Mouse (Mus musculus) forelimb bud, embryonic 11.5 days (tissue): ENCODE data around the gene Madd.

Source experiments
- DNase-seq: peaks from one replicate; pipeline ENCODE4 v3.0.0-alpha.2; 2012; ENCODE audit warnings: low read depth, low spot score

Gene Madd

DNA sequence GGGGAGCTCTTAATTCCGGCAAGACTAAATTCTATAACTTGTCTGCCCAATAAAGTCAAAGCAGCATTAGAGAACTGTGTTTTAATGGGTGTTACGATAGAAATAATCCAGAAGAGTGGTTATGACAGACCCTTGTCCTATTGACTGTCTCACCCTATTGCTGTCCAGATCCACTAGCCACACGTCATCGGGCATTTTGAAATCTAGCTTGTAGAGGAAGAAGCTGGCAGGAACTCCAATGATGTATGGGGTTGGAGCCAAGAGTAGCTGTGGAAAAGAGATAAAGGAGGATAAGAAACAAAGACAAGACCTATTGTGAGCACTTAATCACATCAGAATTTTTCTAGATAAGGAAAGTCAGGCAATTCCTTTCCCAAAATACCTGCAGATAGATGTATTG, 8.1 kb downstream of the Madd start:
- no peak for DNase-seq

DNA sequence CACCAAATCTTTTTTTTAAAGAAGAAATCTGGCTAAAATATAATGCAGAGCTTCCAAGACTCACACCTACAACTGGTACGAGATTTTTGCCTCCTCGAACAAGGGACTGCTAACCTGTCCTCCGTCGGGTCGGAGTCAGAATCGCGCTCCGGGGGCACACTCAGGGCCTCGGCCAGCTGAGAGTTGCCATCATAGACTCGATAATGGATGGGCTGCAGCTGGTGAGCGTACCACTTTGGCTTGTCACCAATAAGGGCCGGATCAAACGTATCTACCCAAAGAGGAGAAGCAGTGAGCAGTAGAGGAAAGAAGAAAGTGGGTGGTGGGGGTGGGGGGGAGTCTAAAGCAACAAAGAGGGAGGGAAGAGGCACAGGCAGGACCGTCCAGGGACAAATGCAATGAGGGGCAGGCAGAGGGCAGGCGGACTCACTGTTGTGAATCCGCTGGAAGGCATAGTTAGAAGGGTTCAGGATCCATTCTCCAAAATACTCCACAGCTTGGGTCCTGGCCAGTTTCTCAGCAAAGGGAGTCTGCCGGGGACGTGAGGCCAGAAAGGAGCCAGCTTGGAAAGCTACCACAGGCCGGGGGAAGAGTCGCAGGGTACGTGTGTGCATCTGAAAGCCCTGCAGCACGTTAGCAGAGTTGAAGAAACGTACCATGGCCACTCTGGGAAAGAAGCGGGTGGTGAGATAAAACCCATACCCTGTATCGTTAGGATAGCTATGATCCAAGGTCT, 13.9 kb downstream of the Madd start:
- DNase-seq = no peak

DNA sequence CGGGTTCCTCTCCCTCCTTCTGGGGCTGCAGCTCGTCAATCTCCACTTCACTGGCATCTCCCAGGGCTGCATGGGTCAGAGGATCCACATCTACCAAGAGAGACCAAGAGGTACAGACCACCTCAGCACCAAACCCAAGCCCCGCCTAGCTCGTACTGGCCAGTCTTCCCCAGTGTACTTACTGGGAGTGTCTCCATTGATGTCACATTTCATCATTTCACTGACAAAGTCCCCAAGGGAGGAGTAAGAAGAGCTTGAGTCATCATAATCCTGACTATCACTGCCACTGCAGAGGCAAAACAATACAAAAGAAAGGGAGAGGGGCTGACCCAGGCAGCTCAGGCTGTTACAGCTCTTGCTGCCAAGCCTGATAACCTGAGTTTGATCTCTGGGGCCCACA, 16.0 kb downstream of the Madd start:
- DNase-seq = no peak

DNA sequence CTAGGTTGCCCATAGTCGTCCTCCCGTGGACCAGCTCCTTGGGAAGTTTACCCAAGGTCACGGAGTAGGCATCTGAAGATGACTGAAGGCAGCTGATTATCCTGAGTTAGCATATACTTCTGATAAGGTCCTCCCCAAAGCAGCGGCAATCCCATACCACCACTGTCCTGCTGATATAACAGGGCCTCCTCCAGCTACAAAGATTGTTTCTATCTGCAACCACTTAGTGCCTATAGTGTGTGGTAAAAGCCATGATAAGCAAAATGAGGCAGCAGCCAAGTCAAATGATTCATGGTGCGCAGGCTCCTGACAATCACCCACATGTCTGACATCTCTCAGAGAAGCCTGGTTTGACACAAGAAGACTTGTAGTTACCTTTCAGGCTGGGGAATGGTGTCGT, 18.6 kb downstream of the Madd start:
- DNase-seq = no peak

DNA sequence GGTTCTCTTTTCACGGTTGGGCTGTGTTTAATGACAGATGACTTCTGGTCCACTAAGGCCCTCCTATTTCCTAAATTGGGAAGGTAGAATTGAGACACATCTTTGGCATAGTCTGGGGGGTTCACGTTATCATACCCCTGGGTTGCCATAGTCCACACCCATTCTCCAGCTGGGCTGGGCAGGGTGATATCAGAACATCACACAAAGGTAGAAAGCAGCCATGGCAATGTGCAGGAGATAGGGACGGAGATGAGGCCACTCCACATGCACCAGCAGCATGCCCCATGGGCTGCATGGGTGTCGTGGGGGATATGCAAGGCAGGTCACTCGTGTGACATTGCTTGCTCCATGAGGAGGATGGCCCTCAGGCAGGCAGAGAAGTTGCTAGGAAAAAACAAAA, 20.1 kb downstream of the Madd start:
- DNase-seq = no peak

DNA sequence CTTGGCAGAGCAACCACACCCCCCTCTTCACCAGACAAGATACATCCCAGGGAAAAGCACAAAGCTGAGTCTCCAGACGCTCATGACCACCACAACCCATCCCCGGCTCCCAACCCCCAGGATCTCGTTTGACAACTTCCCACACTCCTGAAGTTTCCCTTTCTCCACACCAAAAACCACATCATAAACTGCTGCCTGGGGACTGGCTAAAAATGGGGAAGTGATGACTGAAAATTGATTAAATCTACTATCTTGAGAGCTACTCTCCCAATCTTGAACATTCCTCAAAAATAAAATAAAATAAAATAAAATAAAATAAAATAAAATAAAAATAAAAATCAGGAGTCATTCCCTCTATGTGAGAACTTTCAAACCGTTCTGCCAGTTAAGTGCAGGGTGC, 20.7 kb downstream of the Madd start:
- no peak for DNase-seq

DNA sequence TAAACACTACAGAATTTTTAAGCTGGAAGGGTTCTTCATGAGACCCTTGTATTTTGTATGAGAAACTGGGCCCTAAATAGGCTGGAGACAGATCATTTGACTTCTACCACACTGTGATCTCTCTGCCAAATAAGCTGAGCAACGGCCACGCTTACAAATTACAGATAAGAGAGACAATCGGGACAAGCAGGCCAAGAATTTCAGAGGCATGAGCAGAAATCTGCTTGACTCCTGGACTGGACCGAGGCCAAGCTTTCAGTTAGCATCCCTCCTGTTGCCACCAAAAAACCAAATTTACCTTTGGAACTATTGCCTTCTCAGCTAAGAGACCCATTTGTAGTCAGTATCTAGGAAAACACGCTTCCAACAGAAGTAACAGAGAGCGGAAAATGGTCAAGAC, 23.0 kb downstream of the Madd start:
- no peak for DNase-seq

DNA sequence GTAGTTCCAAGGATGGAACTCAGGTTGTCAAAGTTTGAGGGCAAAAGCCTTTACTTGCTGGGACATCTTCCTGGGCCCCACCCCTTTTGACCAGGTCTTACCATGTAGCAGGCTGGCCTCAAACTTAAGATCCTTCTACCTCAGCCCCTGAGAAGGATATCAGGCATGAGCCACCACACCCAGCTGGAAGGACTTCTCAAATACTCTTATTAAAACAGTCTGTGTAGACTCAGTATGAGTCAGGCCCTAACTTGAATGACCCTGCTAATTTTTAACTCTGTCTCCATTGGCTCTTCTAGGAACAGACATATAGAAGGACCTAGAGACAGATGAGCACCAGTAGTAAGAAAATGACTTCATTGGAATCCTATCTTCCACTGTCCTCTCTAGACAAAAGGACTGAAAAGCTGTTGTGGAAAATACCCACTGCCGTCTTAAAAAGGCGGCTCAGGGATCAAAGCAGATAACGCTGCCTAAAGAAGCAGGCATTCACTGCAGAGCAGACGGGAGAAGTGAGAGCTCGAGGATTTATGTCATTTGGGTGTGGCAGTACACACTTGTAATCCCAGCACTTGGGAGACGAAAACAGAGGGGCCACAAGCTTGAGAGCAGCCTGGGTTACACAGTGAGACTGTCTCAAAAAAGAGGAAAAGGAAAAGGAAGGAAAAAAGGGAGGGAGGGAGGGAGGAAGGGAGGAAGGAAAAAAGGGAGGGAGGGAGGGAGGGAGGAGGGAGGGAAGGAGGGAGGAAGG, 26.5 kb downstream of the Madd start:
- no peak for DNase-seq

DNA sequence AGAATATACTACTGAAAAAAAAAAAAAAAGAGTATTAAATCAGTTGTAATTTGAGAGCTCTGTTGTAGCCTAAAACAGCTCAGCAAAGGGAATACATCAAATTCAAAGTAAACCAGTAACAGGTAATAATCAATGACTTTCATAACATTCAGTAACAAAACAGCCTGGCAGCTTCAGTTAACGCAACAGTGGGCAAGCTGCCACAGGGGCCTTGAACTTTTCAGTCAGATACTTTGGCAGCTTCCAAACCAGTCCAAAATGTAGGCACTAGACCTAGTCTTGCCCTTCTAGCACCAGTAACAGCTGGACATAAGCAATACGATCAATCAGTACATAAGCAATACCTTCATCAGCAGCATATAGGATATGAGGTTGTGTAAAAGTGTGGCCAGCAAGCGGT, 29.5 kb downstream of the Madd start:
- DNase-seq = no peak

DNA sequence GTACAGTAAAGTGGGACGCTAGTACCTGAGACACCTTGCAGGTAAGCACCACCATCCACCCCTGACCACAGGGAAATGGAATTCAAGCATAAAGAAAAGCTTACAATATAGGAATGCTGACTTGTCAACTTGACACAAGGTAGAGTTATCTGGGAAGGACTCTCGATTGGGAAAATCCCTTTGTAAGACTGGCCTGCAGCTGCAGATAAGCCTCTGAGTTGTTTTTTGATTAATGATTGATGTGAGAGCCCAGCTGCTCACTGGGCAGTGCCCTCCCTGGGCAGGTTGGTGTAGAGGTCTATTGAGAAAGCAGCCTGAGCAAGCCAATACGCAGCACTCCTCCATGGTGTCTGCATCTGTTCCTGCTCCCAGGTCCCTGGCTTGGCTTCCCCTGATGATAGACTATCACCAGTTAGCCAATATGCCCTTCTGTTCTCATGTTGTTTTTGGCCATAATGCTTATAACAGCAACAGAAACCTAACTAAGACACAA, 30.7 kb downstream of the Madd start:
- DNase-seq = no peak

DNA sequence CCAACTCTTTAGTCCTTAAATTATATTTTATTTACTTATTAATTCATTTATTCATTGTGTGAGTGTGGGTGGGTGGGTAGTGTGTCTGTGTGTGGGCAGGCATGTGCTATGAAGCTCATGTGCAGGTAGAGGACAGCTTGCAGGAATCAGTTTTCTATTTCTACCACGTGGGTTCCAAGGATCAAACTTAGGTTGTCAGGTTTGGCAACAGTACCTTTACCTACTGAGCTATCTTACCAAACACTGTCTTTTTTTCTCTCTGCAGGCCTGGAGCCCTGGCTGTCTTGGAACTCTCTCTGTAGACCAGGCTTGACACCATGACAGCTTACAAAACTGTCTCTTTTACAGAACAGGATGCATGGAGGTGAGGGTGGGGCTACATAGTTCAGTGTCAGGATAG, 32.3 kb downstream of the Madd start:
- DNase-seq = no peak

DNA sequence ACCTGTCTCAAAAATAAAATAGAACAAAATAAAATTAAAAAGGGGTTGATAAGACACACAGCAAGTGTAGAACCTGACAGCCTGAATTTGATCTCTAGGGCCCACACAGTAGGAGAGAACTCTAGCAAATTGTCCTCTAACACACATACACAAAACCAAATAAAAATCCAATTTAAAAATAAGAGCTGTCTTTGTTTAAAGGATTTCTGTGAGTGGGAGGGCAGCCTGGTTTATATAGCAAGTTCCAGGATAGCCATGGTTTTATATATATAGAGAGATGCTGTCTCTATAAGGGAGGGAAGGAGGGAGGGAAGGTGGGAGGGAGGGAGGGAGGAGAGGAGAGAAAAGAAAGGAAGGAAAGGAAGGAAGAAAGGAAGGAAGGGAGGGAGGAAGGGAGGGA, 35.5 kb downstream of the Madd start:
- DNase-seq = no peak

DNA sequence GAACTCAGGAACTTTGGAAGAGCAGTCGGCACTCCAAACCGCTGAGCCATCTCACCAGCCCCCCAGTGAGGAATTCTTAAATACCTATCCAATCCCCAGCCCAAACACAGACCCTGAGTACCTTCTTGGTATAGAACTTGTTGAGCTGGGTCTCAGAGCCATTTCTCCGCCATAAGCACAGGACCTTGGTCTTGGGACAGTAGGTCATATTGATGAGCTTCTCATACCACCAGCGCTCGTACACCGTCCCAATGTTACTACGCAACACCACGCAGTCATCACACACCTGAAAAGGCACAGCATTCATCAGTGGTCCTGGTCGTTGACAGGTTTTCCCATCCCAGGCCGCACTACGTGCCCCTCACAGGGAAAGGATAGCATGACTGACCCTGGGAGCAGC, 40.2 kb downstream of the Madd start:
- no peak for DNase-seq

DNA sequence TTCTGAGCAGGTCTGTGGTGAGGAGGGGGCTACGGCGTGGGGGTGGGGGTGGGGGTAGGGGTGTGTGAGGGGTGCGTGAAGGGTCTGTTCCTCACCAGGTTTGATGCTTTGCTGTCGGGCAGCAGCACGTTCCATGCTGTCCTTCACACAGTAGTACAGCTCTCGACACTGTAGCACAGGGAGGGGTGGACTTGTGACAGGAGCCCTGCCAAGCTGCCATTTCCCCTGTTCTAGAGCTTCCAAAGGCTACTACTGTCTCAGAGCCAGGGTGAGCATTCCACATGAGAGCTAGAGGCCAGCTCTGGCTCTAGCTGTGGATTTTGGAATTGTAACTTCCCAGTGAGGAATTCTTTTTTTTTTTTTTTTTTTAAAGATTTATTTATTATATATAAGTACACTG, 40.7 kb downstream of the Madd start:
- no peak for DNase-seq

DNA sequence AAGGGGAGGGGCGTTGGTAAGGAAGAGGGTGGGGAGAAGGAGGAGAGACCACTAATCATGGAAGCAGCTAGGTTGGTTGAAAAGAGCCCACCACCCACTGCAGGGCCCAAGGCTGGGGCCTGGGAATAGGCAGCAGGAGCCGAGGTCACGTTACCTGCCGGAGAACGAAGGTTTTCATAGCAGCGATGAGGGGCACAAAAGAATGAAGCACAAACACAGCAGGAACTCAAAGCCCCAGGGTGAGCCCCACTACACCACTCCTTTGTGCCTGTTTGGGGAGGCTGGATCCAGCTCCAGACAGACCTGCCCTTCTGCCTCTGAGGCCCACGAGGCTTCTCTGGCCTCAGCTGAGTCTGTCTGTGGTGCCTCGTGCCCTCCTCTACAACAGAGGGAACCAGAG, 43.9 kb downstream of the Madd start:
- no peak for DNase-seq

DNA sequence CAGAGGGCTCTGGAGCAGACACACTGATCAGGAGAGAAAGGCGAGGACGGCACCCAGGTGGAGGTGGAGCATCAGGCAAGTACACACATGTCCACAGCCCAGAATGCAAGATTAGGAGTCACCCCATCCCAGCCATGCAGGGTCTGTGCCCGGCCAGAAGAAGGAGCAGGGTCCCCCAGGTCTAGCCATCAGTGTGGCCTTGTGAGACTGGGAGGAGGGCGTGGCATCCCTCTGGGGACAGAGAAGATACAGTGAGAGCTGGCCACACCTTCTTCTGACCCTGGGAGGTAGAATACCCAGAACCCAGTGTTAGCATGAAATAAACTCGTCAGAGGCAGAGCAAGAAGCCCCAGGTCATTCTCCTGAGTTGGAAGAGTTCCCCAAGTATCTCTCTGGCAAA, 44.3 kb downstream of the Madd start:
- no peak for DNase-seq

DNA sequence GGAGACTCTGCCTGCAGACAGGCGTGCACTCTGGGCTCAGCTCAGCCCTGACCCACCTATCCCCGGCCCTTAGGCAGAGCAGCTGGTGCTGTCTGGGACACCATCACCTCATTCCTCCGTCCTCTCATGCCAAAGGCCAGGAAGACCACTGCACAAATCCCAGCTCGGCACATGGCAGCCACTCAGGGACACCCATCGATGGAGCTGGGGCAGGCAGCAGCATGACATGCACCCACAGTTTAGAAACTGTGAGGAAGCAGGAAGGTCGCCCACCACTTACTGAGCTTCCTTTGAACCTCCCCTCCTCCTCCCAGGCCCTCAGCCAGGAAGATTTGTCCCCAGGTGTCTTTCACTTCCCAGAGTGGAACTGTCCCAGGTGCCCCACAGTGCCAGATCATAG, 46.2 kb downstream of the Madd start:
- no peak for DNase-seq

DNA sequence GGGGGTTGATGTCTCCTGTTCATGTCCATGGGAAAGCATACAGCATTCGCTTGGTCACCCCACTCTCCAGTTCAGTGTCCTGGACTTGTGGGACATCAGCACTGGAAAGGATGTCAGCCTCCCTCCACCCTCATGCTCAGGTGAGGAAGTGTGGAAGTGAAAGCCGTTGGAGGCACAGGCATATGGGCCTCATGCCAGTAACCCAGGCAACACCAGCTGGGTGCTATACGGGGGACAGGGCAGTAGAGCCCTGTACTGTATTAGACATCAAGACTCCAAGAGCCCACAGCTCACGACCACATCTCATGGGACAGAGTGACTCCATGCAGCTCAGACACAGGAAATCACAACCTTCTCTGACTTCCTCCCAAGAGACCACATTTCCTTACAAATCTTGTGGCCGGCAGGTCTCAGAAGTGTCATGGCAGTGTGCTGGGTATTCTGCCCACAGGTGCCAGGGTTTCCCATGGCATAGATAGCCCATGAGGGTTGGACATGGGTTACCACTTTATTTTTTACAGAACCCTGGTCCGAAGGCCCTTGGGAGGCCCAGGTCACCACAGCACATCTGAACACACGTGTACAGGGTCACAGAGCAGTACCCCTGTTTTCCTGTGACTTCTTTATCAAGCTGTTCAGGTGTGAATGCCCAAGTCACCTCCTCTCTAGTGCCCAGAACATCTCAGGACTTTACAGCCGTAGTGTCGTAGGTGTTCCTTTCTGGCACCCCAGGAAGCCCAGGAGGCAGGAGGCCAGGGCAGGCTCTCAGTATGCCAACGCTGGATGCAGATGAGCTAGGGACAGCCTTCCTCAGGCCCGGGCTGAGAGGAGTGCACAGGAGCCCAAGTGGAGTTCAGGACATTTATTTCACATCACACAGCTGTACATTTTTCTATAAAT, 46.9 kb downstream of the Madd start:
- DNase-seq = no peak

DNA sequence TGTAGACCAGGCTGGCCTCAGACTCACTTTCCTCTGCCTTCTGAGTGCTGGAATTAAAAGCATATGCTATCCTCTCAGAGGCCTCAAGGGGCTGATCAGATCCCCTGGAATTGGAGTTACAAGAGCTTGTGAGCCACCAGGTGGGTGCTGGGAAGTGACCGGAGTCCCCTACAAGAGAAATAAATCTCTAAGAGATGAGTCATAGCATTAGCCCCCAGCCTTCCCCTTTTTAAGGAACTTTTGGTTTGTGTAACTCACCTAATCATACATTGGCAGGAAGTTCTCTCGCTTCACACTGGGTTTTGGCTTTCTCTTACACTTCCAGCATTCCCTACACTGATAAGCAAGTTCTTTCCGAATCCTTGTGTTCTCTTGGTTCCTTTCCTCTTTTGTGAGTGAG, 51.6 kb downstream of the Madd start:
- DNase-seq = no peak

DNA sequence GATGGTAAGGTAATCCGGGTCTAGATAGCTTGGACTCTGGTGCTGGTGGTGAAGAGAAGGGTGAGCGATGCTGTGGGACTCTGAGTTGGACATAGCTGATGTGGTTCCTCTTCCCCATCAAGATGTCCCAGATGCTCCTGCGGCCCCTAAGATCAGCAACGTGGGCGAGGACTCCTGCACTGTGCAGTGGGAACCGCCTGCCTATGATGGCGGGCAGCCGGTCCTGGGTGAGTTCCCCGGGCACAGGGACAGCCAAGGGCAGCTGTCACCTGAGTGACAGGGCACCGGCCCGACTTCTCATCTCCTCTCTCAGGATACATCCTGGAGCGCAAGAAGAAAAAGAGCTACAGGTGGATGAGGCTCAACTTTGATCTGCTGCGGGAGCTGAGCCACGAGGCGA, 52.4 kb downstream of the Madd start:
- no peak for DNase-seq

DNA sequence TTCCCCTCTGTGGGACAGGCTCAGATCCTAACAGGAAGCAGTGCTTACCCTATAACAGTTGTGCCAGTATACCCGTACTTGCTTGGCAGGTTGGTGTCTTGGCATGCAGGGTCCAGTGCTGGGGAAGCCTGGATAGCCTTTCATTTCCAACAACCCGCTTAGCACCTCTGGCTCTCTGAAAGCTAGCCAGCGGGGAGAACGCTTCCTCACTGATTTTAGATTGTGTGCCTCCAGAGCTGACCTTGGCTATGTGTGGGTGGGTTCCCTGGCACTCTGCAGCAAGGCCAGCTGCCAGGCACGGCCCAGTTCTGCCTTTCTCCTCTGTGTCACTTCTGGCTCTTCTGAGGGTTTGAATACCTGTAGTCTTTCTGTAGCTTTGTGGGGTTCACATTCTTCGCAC, 53.5 kb downstream of the Madd start:
- no peak for DNase-seq

DNA sequence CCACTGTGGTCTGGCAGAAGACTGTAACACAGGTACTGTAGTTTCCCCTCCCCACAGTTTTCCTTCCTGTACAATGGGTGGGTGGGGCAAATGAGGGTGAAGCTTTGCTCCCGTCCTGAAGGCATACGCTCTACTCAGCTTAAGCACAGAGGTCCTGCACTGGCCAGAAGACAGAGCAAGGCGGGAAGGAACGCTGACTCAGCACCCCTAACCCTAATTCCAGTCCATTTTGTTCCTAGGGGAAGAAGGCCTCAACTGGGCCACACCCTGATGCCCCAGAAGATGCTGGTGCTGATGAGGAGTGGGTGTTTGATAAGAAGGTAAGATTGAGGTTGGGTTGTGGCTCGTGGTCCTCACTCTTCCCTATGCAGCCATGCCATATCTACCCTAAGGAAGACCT, 54.9 kb downstream of the Madd start:
- no peak for DNase-seq
